Mouse (Mus musculus) fat pad, adult 2 months (tissue): ENCODE data around the gene Gnptg.

Experiments
- DNase-seq: peaks from one replicate; pipeline ENCODE4 v3.0.0-alpha.2; 2011; ENCODE audit warnings: low read depth, low spot score; ENCODE audit errors: extremely low read depth

Gnptg gene

DNA sequence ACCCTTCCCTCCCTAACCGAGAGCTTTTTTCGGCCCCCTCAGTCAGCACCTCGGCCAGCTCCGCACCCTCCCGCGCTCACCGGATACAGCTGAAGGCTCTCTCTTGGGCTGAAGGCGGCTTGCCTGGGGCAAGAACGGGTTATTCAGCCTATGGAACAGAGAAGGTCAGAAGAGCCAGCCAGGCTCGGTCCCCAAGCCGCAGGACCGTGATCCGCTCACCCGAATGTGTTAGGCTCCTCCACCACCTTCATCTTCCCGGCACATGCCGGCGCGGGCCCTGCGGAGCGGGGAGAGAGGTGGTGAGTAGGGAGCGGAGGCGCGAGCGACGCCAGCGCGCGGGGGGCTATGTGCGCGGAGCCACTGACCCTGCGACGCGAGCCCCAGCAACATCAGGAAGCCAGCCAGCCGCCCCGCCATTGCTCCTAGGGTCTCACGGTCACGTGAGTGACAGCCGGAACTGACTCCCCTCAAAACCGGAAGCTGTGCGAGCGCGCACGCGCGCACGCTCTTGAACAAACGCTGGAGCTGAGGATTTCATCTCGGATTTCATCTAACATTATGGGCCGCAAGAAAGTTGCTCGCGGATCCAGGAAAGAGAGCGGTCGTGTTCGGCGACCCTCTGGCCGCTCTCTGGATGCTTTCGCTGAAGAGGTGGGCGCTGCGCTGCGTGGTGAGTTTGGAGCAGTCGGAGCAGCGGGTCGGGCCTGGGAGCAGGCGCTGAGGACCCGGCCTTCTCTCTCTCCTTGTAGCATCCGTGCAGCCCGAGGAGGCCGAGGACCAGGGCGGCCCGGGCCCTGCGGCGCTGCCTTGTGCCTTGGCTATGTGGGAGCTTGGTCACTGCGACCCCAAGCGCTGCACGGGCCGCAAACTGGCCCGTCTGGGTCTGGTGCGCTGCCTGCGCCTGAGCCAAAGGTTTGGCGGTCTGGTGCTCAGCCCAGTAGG is at the start of gene Gnptg, which contains the start of gene Tsr3:
Gene Gnptg, minus strand, starts transcription at position 430 of the 942 bp plus-strand sequence.
Gene Tsr3, plus strand, starts transcription at position 476 of the 942 bp plus-strand sequence.
- no peak for DNase-seq

DNA sequence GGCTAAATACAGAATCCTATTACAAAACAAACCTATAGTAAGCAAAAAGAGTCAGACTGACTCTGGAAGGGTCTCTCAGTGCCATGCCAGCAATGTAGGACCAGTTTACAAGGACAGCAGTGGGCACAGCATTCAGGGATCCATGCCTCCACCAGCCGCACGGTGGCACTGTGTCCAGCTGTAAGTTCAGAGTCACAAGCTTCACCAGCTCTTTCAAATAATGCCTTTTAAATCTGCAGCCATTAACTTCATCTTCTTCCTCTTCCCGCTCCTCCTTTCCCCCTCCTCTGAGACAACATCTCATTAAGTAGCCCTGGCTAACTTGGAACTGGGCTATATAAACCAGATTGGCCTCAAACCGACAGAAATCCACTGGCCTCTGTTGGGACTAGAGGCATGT is 48.9 kb upstream of the Gnptg start:
- no peak for DNase-seq

DNA sequence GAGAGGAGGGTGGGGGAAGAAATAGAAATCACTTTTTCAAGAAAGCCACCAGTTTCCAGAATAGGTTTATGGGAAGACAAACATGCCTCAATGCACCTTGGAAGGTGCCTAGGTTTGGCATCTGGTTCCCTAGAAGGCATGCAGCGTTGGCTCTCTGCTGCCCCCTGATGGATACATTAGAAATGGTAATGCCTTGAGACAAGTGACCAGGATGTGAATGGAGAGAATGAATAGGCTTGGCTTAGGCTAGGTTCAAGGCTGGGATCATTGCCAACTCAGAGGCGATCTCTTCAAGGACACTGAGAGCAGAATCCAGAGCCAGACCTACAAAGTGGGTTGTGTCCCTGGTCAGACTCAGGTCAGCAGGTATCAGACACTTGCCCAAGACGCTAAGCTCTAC is 45.1 kb upstream of the Gnptg start:
- DNase-seq, result no peak

DNA sequence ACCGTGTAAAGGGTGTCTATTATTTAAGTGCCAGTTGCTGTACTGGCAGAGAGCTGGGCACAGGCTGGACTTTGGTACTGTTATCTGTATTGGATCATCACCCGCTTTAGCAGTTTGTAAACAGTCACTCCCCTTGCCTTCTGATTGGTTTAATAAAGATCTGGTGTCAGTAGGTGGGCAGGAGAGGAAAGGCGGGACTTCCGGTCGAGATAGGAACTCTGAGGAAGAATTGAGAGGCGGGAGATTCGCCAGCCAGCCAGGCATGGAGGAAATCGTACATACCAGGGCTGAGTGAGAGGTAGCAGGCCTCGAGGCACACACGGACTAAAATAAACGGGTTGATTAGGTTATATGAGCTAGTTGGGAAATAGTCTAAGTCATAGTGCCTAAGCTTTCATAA is 42.2 kb upstream of the Gnptg start:
- DNase-seq, result no peak

DNA sequence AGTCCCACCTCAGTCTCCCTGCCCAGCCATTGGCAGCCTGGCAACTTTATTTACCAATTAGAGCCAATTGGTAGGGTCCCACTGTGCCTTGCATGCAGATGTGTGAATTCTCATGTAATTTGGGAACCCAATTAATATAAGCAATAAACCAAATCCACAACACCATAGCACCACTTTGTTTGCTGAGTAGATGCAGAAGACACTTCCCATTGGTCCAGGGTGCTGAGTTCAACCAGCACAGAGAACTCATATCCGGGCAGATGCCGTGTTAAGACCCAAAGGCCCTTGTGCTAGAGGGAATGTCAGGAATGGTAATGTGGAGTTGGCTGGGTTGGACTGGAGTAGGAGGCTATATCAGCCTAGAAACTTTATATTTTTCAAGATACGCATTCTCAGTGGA is 35.9 kb upstream of the Gnptg start:
- no peak for DNase-seq

DNA sequence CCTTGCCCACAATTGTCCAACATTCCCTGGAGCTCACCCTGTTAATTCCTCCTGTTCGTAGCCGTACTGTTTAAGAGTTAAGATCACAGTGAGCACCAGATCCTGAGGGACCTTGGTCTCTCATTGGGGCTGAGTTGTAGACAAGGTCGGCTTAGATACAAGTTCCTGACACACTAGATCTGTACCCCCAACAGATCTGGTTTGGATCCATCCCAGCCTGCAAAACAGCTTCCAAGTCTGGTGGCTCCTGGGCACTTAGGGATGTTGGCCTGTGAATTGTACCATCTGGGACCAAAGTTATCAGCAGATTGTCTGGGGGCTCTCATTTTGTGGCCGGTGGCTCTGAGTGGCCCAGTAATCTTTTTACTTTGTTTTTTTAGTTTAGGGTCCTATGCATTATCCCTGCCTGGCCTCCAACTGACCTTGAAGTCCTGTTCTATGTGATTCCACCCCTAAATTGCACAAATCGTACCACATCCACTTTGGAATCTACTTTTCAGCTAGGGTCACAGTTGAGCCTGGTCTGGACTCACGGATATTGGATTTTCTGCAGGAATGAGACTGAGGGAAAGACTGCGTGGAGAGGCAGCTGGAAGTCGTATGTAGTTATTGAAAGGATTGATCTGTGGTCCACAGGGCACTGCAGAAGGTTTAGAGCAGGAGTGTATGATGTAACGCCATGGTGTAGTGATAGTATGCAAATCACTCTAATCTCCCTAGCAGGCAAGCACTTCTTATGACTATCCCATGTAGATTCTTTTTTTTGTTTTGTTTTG is 34.8 kb upstream of the Gnptg start, which contains the start of gene Ube2i:
Gene Ube2i, minus strand, starts transcription at position 52 of the 776 bp plus-strand sequence.
- no peak for DNase-seq

DNA sequence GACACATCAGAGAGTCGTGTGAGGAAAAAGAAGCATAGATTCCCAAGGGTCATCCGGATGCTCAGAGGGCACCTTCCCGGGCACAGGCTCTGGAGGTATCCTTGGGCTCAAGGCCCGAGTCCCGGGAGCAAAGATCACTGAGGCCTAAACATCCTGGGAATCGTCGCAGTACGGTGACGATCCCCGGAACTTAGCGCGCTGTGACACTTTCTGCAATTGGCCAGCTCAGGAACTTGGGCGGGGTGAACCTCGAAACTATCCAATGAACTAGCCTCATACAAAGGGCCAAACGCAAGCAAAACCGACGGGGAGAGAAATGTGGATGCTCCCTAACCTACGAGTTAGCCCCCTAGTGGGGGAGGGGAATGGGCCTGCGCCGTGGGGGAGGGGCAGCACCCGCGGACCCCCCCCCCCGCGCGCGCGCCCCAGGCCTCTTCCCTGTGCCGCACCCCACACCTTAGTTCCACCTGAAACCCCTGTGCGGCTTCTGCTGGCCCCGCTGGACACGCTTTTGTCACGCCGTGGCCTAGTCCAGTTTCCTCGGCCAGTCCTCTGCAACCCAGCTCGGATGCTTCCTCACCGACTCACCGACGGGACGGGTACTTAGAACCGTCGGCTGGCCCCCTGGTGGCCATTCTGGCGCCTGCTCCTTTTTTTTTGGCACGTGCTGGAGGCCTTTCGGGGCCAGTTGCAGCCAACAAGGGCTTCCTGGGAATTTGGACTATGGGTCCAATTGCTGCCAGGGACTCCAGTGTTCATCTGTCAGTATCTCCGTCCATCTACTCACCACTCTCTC is 34.0 kb upstream of the Gnptg start:
- DNase-seq, result peak; percentile 90

DNA sequence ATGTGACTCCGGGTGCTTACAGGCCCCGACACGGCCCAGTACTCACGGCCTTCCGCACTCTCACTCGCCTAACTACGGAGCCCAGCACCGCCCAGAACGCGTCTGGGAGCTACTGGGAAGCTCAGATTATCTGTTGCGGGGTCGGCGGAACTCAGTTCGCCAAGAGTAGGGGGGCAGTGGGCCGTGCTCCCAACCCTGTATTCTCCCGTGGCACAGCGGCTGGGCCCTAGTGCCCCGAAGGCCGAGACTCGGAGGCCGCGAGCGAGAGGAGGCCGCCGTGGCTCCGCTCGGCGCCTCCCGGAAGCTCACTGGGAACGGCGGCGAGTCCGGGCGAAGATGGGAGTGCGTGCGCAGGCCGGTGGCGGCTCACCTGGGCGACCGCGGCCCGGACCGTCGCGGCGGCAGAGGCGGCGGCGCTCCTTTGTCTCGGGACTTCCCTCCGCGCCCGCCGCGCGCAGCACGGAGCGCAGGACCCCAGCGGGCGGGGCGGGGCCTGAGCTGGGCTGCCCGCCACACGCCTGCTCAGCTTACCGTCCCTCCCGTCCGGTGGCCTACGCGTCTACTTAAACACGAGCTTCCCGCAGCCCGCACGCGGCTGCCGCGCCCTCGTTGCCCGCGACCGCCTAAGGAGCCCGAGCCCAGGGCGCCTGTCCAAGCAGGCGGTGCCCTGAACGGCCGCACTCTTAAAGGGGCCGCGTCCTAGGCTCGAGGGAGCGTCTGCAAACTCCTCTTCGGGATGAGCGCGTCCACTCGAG is 33.2 kb upstream of the Gnptg start:
- peak; percentile 54 for DNase-seq

DNA sequence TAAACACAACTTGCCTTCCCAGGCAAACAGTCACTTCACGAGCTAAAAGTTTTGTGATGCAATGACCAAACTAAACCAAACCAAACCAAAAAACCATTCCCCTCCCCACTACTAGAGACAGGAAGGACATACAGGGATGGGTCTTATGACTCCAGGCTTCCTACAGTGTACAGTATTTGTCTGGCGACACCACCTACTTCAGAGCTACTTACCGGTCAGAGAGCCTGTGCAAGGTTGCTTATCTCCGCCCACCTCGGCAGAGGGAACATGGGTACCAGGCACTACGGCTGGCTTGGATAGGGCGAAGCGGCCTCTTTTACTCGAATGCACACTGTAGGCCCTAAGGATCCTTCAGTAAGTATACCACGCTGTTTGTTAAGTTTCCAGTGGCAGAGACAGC is 32.4 kb upstream of the Gnptg start:
- DNase-seq, result no peak

DNA sequence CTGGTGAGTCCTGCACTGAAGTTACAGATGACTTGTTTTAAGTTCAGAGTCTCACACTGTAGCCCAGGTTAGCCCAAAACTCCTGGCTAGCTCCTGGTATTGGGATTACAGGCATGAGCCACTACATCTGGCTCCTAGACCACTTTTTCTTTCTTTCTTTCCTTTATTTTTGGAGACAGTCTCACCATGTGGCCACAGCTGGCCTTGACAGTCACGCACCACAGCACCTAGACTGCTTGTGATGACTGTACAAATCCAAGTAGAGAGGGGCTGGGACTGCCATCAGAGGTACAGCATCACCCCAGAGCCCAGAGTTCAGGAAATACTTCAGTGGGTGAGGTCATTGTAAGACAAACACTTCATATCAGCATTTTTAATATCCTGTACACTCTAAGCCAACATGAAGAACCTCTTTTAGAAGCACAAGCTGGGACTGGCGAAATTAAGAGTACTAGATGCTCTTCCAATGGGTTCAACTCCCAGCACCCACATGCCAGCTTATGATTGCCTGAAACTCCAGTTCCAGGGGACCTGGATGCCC is 30.9 kb upstream of the Gnptg start:
- DNase-seq, result no peak

DNA sequence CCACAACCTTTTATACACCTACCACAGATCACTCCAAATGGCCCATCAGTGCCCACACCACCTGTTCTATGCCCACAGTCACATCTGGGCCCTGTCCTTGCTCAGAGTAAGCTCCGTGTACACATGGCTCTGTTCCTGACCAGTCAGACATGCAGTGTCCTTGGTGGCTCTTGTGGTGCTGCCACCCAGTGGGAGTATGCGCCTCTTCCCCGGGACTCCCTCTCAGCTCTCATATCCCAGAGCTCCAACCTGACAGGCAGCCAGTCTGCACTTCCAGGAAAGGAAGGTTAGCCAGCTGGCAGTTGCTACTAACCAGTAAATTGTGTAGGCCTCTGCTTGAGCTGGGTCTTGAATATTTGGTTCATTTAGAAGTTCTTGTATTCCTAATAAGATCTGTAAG is 24.5 kb upstream of the Gnptg start:
- DNase-seq, result no peak

DNA sequence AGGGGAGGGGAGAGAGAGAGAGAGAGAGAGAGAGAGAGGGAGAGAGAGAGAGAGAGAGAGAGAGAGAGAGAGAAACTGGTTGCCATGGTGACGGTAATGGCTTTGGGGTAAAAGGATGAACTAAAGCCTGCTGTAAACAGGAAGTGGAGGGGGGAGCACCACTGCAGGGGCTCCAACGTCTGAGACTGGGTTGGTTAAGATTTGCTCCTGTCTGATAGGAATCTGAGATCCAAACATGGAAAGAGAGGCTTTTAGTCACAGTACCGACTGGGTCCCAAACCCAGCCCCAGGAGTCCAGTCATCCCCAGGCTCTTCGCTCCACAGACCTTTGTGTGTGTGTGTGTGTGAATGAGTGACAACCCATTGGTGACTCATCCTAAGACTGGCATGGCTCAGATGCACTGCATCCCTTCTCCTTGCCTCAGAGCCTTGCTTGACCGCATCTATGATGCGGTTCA is 17.9 kb upstream of the Gnptg start:
- DNase-seq, result no peak

DNA sequence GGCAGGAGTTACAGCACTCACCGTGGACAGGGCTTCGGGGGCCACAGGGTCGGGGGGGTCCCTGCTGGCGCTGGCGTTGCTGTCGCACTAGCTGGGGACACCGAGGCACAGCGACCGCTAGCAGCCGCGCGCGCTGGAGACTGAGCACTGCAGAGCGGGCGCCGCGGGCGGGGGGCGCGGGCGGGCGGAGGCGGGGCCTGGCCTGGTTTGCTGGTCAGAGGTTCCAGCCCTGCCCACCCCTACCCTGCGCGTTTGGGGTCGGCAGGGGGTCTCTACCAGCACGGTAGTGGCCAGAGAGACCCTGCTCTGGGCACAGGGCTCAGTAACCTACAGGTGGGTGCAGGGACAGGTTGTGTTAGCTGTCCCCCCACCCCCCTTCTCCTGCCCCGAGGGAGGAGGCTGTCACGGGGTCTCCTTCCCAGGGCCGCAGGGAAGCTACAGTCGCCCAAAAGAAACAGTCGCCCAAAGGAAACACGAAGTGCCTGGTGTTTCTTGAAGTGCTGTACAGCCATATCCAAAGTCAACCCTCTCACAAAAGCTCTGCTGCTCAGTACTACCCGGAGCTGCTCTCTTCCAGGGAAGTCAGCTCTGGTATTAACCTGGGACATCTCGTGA is 16.3 kb upstream of the Gnptg start, which contains the start of gene Baiap3:
Gene Baiap3, minus strand, starts transcription at position 225 of the 615 bp plus-strand sequence.
- DNase-seq, result no peak

DNA sequence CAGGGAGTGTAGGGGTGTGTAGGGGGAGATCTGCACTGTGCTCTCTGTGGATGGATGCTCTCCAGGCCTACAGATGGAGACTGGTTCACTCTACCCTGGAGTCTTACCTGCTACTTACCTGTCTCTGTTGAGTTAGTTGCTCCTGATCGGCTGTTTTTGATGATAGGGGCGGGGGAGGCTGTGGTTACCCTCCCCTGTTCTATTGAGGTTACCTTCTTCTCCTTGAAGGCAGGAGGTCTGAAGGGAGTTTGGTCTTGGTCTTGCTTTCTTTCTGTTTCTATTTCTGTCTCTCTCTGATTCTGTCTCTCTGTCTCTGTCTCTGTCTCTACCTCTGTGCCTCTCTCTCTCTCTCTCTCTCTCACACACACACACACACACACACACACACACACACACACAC is 15.2 kb upstream of the Gnptg start:
- DNase-seq, result no peak

DNA sequence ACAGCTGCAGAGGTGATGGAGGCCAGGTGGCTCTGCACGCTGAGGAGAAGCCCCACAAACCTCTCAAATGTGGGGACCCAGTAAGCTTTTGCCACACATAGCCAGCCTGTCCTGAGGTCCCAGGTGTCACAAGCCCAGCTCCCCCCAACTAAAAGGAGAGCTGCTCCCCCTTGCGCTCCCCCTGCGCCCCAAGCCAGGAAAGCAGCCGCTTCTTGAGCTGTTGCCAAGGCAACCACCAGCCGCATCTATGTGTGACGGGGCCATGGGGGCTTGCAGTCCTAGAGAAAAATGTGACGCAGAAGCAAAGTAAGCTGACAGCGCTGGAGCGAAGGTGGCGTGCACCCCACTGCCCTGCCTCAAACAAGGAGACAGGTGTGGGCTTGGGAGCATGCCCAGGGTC is 13.8 kb upstream of the Gnptg start:
- no peak for DNase-seq

DNA sequence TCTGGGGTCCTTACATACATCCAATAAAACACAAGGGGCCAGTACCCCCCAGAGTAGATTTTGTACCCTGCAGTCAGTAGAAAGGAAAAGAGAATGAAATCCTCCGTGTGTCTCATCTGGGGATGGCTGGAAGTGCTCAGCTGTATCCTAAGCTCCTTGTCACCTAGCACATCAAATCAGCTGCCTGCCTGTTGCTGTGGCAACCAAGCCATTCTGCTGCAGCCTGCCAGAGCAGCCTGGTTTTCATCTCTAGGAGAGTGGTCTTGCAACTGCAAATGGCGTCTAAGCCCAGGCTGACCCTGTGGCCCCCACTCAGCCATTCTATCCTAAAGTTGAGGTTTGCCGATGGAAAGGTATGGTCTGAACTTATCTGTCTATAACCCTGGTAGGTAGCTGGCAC is 12.7 kb upstream of the Gnptg start:
- no peak for DNase-seq

DNA sequence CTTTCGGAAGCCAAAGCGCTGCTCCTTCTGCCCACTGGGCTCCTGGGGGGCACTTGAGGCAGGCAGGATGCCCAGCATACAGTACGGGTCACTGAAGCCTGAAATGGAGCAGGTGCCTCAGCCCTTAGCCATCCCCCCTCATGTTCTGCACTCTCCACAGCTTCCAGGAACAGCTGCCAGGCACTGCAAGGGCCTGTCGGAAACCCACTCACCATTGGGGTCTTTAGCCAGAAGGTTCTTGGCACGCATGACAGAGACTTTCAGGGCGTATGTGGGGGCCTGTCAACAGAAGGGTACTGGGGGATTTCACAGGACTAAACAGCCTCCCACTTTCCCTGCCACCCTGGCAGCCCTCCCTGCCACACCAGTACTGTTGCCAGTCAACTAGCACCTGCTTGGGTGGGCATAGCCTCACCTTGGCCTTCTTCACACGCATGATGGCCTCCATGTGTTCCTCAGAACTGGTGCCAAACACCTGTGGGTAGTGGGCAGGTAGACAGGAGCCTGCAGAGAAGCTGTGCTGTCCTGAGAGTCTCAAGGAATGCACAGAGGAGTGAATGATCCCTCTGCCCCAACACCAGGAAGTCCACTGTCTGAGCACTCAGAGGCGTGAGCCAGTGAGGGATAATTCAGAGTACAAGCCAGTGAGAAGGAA is 10.4 kb upstream of the Gnptg start:
- no peak for DNase-seq

DNA sequence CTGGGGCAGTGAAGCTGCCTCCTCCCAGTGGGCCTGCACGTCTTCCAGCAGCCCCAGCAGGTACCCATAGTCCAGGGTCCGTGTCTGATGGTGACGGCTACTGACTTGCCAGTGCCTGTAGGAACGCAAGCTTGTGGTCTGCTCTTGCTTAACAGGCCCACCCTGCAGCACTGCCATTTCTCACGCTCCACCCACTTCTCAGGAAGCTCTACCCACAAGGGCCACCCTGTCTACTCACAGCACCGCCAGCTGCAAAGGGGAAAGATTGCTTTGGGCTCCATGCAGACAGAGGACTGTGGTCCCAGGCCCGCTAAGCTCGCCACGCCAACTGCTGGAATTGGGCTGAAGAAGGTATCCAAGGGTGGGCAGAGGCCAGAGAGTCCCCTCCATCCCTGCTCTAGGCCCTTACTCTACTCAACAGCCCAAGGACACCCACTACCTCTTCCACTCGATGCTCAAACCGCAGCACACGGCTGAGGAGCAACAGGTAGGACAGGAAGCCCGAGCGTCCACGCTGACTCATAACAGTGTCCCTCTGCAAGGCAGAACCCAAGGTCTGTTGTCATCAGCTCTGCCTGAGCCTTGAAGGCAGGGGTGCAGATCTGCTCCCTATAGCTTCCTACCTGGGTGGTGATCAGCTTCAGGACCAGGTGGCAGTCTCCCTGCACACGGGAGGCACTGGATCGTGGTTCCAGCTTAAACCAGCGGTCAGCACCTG is 8.3 kb upstream of the Gnptg start:
- no peak for DNase-seq
